Mouse (Mus musculus): ENCODE data around the gene Uvrag.

The Uvrag gene

GRCm38 (mm10) chr7:99015914-99016313 is 125.0 kb downstream of the Uvrag start:
- DNase-seq, result no peak

- no peak for DNase-seq
Observed at GRCm38 (mm10) chr7:99015419-99015818, 125.5 kb downstream of the Uvrag start.

- no peak for DNase-seq
Observed at GRCm38 (mm10) chr7:99014620-99015019, 126.3 kb downstream of the Uvrag start.

DNA sequence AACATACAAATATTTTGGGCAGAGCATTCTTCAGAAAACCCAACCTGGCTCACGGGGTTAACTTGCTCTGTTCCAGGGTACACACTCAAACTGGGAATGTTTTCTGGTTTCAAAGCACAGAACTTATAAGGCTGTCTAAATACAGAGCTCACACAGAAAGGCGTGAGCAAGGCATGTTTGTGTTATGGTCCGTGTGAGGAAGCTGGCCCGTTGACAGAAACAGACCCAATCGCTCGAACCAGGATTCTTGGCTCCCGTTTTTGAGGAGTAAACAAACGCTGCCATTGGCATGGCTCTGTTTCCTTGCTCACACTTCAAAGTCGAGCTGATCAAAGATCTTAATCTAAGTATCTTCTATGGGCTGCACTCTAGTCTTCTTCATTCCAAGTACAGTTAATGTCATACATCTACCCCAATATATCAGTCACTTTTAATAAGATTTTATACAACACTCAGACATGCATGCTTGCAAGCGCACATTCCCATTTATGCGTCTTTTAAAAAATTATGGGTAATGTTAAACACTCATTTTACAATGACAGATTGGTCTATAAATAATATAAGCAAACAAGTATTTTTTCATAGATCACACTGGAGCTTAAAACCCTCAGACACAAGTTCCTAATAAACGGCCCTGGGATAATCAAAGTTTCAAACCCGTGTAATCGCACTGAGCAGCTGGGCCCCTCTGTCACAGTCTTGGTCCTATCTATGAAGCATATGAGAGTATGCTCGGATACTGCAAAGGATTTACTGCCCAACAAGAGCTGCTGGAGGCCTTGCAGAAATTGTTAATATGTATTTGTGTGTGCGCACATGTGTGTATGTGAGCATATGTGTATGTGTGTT is 133.2 kb downstream of the Uvrag start:
- DNase-seq, result no peak

DNA sequence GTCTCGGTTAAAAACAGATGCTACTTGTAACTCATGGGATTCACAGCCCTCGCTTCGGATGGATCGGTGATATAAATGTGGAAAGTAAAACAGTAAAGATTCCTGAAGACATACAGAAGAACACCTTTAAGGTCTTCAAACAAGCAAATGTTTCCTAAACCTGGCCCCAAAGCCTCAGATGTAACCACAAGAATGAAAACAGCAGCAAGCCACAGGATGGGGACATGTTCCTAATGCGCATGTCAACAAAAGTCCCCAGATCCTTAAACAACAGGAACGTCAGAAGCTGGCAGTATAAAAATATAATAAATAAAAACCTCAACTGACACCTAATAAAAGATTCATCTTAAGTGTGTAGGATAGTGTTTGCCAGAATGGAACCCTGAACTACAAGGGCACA is 137.7 kb downstream of the Uvrag start:
- no peak for DNase-seq

DNA sequence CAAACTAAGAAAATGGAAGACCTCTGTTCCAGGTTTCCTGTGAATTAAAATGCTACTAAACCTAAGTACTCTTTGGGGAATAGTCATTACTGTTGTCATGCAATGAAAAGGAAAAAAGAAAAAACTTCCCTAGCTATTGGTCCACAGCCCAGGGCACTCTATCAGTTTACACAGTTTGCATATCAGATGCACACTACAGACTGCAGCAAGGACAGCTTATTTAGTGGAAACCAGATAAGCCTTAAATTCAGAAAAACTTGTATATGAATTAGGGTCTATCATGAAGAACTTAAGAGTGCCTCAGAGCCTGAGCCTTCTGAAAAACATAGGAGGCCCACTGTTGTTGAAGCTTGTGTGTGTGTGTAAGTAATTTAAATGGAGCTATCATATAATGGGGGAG is 142.2 kb downstream of the Uvrag start:
- no peak for DNase-seq

DNA sequence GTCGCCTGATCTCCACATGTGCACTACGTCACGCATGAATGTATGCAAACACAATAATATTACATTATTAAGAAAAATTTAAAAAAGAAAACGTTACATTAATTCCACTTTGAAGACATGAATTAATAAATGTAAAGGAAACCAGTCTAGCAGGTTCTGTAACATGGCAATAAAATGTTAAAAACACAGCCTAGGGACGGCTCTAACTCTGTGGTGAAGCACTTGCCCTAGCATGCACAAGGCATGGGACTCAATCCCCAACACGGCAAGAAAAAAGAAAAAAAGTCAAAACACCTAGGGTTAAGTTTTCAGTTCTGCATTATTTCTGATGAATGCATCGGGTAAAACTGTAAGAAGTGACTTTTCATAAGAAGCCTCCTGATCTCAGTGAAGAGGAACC is 143.2 kb downstream of the Uvrag start:
- no peak for DNase-seq

GRCm38 (mm10) chr7:98996791-98997190 is 144.2 kb downstream of the Uvrag start:
- DNase-seq, result no peak

GRCm38 (mm10) chr7:98995126-98995727 is 145.7 kb downstream of the Uvrag start:
- no peak for DNase-seq

GRCm38 (mm10) chr7:98994137-98994536 is 146.8 kb downstream of the Uvrag start:
- no peak for DNase-seq

DNA sequence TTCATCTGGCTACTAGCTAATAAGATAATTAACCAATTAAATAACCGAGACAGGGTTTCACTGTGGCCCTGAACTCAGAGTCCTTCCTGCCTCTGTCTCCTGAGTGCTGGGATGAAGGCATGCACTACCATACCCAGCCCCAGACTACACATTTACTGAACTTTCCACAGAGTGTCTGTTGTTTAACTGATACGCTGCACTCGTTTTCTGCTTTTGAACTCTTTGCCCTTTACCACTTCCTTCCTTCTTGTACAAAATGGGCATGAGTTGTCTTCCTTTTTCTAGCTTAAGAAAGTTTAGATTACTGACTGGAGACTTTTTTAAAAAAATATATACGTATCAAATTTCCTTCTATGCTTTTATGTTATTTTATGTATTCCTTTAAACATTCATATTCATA is 147.5 kb downstream of the Uvrag start:
- no peak for DNase-seq

DNA sequence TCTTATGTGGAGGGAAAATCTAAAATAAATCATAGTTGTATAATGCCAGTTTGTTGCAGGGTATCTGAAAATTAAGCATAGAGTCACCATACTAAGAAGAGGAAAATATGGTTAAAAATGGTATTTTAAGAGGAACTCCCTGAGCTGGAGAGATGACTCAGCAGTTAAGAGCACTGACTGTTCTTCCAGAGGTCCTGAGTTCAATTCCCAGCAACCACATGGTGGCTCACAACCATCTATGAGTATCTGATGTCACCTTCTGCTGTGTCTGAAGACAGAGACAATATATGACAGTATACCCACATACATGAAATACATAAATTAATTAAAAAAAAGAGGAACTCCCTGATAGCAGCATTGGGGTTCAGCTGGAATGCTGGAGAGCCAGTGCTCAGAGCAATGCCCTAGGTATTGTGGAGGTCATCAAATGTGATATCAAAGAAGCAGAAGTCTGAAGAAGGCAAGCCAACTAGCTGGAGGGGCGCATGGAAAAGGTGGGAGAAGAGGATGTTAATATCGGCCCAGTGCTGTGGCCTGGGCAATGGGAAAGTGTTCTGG is 149.7 kb downstream of the Uvrag start:
- no peak for DNase-seq

DNA sequence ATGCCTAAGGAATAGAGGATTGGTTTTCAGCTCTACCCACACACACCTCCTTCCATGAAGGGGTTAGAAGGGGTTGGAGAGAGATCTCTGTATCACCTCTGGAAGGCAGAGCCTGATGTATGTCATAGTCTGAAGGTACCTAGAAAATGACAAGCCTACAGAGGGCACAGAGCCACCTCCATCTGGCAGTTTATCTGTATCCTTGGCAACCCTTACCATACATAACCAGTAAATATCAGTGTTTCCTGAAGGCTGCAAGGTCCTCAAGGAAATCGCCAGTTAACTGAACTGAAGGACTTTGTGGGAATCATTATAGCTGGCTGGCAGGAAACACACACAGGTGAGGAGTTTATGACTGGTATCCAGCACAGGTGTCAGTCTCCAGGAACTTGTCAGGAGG is 150.4 kb downstream of the Uvrag start:
- DNase-seq, result no peak

- peak; percentile 51 for DNase-seq
Observed at GRCm38 (mm10) chr7:98986962-98987441, 153.9 kb downstream of the Uvrag start.

- DNase-seq, result no peak
Observed at GRCm38 (mm10) chr7:98985935-98986334, 155.0 kb downstream of the Uvrag start.

DNA sequence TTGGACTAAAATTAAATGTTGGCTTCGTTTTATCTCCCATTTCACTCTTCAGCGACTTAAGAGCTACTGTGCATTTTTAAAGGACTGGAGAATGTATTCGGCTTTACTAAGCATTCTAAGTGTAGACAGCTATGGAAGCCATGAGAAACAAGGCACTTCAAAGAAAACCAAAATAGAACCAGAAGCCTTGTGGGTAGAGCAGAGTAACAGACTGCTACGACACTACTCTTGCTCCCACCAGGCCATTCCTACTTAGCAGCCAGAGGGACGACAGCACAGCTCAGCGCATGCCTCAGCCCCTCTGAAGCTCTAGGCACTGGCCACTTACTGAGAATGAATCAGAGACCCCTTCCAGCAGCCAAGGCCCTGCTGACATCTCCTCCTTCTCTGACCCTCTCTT is 155.5 kb downstream of the Uvrag start:
- no peak for DNase-seq

DNA sequence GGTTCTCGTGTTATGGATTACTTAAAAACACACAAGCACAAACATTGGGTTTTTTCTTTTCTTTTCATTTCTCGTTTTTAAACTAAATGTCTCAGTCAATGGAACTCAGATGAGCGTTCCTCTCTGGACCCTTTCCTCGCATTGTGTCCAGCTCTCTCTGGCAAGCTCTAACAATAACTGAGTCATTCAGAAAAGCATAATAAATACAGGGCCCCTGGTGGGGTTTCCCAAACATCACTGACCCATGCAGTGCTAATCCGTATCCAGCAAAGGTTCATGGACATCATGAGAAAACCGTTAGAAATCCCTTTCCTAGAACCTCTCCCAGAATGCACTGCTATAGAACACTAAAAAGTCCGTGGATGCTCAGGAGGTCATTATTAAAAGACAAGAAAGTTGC is 156.6 kb downstream of the Uvrag start:
- no peak for DNase-seq

- DNase-seq, result no peak
Observed at GRCm38 (mm10) chr7:98983058-98983457, 157.9 kb downstream of the Uvrag start.

DNA sequence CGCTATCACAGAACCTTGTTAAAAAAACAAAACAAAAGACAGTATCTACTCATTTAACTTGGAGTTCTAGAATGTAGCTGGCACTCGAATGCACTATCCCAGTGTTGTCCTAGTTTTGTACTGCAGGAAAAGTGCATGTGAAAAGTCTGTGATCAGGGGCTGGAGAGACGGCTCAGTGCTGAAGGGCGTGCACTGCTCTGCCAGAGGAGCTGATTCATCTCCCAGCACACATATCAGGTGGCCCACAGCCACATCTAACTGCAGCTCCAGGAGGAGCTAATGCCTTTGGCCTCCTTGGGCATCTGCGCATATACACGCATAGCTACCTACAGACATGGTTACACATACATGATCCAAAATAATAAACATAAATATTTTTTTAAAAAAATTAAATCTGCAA is 159.5 kb downstream of the Uvrag start:
- DNase-seq, result peak; percentile 22

GRCm38 (mm10) chr7:98976839-98977457 is 164.0 kb downstream of the Uvrag start:
- DNase-seq, result no peak

DNA sequence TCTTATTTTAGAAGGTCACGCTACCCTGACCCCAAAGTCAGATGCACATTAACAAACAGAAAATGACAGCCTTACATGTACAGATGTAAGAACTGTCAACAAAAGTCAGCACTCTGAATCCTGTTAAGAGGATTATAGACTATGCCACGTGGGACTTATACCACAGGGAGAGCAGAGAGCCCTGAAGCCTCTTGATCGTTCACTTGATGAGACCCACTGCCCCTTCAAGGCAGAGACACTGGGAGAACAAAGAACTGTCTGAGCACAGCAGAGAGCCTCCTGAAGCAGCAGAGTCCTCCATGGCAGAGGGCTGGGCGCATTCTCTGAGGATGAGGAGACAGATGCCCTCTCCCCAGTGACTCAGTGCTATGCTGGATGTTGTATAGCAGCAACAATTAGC is 166.4 kb downstream of the Uvrag start:
- no peak for DNase-seq

GRCm38 (mm10) chr7:98970721-98971120 is 170.2 kb downstream of the Uvrag start:
- DNase-seq, result no peak

DNA sequence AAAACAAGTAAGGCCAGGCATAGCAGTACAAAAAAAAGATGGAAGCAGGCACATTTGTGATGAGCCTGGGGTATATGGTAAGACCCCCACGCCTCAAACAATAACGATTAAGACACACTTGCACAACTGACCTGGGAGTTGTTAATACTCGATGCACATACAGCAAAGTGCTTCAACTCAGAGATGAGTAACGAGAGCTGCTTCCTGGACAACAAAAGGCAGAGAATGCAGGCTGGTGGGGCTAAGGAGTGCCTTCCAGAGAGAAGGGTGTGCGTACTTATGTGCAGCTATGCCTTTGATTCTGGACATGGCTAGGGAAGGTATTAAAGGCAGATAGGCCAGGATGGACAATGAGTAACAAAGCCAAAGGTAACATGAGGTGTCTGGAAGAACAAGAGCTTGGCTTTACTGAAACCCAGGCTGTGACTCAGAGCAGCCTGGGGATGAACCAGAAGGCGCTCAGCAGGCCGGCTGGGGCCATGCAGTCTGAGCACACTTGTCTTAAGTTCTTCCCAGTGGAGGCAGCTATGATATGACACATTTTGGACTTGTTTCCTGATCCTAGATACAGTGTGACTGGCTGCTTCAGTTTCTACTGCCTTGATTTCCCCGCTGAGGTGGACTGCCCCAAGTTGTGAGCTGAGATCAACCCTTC is 172.1 kb downstream of the Uvrag start:
- DNase-seq, result no peak

Measured in liver (tissue).